Mouse (Mus musculus): ENCODE results near the gene Hist1h3d.
"Not testable (repeated sequence)": the region's sequence is repeated elsewhere in the genome, so short reads cannot be mapped to it uniquely, and the experiment has no call there.

The Hist1h3d gene

DNA sequence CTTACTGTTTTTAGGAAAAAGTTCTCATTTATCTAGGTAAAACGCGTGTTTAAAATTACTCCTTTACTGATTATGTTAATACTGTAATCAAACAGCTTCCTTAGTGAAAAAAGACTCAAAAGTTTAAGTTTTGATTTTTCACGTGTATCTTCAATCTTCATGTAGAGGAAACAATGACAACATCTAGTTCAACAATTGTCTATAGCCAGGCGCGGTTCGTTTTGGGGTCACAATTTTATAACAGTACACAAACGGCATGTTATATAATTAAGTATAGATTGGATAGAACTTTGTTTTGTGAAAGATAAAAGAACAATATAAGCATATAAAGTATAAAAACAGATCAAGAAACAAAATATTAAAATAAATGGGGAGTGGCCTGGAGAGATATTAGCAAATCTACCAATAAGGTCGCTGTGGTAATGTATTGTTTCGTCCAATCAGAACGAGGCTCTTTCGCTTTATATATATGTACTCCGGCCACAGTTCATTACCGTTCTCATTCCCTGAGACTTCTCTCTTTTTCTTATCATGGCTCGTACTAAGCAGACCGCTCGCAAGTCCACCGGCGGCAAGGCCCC is at the start of gene Hist1h3d:
Gene Hist1h3d (plus strand): TSS at position 493 of the 581 bp plus-strand sequence.
- peak; percentile 89 for DNase-seq

DNA sequence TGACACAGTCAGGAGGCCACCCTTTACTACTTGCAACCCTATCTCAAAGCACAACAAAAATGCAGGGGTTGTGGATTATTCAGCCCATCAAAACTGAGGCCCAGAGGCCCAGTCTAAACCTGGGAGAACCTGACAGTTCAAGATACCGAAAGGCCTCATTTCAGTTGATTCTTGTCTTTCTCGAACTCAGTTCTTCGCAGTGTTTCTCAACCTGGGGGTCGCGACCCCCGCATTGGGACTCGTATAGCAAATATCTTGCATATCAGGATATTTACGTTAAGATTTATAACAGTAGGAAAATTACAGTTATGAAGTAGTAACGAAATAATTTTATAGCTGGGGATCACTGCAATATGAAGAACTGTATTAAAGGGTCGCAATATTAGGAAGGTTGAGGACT is 49.7 kb upstream of the Hist1h3d start:
- DNase-seq, result peak; percentile 70

DNA sequence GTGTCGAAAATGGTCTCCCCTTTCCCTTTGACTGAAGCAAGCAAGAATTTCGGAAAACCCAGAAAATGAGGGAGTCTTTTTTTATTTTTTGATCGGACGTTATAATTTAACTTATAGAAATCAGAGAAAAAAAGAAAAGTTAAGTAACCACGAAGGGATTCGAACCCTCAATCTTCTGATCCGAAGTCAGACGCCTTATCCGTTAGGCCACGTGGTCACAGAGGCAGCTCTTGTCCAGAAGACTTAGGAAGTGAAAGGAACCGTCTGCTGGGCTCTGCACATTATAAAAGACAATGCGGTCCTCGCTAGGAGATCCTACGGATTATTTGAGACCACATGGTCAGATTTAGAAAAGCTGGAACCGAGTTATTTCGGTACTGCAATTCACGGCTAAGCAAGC is 49.3 kb upstream of the Hist1h3d start:
- peak; percentile 93 for DNase-seq

DNA sequence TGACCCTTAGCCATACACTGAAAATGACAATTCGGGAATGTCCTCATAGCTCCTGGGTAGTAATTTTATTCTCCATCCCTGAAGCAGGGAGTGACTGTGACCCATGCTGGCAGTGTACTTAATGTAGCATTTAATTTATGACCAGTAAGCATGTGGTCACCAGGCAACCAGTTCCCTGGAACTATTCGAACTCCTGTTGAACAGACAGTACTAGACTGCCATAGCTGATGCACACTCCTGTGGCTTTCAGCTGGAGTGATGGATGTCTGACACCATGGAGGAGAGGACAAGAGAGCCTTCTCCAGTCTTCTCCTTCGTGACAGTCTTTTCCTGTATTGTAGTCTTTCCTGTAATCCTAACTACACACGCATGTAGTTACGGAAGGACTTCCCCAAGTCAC is 46.6 kb upstream of the Hist1h3d start:
- DNase-seq, result no peak

DNA sequence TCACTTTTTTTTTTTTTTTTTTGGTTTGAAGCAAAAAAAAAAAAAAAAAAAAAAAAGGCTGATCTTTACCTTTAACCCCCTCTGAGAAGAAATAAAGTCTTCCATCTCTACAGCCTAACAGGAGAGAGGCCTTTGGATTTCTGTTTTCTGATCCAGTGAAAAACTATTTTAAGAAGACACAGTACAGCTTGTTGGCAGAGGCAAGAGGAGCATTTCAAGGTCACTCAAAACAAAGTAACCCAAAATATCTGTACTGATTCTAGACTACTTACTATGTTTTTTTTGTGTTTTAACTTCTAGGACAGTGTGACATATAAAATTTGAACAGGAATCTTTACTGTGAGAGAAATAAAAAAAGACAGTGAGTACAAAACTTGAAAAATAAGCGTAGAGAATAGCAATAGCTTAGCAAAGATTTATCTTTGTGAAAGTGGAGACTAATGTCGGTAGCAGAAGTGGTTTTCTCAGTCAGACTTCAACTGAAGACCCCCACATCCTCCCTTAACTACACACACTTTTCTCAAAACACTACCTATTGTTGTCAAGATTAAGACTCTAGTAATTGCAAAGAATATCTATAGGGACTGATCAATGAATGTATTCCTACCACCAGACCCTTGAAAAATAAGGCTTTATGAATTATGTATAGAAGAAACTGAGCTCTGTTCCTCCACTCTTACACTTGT is 45.9 kb upstream of the Hist1h3d start:
- DNase-seq, result no peak

DNA sequence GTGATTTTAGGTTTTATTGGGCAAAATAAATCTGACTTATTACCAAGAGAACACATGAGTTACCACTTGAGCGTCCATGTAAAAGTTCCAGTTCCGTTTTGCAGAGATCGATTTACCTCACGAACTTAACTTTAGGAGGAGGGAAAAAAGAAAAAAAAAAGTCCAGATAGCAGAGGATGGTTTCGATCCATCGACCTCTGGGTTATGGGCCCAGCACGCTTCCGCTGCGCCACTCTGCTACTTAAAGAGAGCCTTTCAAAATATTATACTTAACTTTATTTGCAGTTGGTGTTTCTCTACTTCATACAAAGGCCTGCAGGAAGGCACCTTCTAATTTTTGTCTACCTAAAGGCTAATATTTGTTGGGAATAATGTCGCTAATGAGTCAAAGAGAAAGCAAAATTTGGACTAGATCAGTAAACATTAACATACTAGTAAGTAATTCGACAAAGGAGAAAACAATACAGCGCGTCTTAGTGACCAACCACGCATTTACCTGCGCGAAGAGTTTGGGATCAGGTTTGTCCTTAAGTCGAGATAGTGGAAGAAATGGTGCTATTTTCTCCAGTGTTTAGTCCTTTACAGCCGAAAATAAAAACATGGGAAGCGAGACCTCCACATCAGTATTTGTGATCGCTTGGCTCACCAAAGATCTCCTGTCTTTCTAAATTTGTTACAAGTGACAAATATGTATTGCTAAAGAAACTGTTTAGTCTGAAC is 45.2 kb upstream of the Hist1h3d start:
- DNase-seq, result peak; percentile 70

DNA sequence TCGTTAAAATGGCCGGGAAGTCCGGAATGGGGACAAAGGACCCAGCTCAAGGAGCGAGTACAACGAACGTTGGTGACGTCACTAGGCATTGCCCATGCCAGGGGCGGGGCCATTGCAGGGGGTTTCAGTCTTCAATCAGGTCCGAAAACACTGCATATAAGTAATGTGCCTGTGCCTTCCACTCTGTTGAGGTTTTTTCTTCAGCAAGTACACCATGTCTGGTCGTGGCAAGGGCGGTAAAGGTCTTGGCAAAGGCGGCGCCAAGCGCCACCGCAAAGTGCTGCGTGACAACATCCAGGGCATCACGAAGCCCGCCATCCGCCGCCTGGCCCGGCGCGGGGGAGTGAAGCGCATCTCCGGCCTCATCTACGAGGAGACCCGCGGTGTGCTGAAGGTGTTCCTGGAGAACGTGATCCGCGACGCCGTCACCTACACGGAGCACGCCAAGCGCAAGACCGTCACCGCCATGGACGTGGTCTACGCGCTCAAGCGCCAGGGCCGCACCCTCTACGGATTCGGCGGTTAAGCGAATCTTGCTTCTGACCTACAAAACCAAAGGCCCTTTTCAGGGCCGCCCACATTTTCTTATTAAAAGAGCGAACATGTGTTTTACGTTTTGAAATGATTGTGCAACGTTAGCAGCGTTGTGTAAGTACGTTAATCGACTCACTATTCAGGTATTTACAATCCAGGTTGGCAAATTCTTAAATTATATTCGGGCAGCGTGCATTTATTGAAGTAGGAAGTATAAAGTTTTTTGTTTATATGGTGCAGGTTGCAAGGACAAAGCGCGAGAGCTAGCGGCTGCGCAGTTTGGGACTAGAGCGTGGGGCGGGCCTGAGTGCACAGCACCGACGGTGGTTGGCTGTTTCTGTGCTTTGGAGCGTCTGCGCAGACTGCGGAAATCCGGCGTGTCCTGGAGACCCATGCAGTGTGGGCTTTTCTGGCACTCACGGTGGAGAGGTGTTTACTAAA is 44.4 kb upstream of the Hist1h3d start, which contains the start of gene Hist1h4h:
Gene Hist1h4h (plus strand): TSS at position 150 of the 975 bp plus-strand sequence.
- peak; percentile 99 for DNase-seq

DNA sequence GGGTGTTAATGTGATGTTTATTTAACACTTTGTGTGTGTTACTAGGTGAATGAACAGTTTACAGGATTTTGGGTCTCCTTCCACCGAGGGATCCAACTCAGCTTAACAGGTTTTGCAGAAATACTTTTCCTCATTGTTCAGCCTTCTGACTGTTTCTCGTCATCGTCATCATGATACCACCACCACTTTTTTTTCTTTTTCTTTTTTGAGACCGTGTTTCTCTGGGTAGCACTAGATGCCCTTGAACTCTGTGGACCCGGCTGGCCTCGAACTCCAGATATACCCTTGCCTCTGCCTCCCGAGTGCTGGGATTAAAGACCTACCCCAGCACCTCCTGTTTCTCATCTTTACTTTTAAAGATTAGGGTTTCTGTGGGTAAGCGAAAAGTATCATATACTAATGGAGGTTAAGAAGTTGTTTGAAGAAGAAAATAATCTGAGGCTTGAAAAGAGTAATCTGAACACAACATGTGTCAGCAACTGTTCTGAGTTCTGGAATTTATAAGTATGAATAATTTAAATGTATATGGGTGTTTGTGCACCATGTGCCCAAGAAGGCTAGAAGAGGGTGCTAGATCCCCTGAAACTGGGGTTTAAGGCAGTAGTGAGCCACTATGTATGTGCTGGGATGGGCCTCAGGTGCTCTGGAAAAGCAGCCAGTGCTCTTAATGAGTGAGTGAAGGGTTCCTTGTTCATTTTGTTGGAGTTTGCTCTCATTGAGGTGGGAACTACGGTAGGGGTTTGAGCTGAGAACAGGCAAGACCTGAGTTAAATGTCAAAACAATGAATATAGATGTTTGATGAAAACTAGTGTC is 43.1 kb upstream of the Hist1h3d start:
- DNase-seq, result peak; percentile 46

DNA sequence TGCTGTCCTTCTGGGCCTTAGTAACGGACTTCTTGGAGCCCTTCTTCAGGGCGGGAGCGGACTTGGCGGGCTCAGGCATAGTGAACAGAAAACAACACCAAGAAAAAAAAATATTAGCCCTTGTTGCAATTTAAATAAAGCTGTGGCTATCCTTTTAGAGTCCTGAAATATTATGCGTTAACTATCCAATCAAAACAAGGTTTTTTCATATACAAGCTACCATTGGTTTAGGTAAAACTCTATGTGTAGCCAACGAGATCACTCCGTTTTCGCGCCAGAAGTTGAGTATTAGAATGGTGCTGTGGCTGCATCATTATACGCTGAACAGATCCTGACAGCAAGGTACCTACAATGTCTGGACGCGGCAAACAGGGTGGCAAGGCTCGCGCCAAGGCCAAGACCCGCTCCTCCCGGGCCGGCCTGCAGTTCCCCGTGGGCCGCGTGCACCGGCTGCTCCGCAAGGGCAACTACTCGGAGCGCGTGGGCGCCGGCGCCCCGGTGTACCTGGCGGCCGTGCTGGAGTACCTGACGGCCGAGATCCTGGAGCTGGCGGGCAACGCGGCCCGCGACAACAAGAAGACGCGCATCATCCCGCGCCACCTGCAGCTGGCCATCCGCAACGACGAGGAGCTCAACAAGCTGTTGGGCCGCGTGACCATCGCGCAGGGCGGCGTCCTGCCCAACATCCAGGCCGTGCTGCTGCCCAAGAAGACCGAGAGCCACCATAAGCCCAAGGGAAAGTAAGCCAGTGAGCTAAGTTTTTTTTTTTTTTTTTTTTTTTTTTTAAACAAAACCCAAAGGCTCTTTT is 41.8 kb upstream of the Hist1h3d start, which contains the start of gene Hist1h2af:
Gene Hist1h2af (plus strand): TSS at position 347 of the 808 bp plus-strand sequence.
- peak; percentile 94 for DNase-seq

DNA sequence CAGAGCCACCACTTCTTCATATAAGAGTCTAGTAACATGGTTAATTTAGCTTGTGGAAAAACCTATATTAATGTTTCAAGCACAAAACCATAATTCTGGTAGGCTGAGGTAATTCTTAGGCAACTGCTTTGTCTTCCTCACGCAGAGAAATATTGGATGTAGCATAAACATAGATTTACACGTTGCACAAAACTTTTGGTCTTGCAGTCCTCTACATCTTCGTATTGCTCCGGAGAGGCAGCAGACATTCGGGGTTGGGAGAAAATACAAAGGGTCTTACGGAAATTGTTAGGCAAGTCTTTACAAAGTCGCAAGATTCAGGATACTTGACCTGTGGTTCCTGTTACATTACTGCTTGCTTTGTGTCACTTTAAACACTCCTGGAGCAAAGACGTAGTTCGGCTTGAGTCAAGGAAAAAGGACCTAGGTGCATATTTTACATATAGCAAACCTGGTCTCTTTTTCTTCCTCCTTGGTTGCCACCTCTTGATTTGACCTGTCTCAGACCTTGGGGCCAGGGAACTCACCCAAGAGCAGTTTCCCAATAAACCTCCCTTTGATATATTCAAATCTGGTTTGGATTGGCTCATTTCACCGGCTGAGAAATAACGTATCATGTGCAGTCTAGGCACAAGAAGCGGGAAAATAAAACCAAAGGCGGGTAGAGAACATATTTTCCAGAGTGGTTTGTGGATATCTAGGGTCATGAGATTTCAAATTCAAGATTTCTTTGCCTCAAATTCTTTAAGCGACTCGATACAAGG is 41.0 kb upstream of the Hist1h3d start:
- DNase-seq, result no peak

DNA sequence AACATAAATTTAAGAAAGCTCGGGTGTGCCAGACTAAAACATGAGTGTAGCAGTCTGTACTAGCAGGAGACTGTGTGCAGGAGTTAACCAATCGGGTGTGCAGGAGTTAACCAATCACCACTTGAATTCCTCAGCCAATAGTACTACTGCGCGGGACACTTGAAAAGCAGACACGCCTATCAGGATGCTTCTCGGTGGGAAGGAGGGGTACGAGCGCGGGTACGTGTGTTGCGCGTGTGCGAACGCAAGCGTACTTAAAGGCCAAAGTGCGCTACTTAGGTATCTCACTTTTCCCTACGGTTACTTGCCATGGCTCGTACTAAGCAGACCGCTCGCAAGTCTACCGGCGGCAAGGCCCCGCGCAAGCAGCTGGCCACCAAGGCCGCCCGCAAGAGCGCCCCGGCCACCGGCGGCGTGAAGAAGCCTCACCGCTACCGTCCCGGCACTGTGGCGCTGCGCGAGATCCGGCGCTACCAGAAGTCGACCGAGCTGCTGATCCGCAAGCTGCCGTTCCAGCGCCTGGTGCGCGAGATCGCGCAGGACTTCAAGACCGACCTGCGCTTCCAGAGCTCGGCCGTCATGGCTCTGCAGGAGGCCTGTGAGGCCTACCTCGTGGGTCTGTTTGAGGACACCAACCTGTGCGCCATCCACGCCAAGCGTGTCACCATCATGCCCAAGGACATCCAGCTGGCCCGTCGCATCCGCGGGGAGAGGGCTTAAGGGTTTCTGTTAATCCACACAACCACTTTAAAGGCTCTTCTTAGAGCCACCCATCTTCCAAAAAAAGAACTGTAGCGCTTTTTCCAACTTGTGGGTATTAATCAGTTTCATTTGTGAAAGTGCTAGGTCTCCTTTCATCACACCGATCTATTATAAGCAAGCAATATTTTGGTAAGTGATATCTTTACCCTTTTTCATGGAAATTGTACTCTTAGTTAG is 40.2 kb upstream of the Hist1h3d start, which contains the start of gene Hist1h3g:
Gene Hist1h3g (plus strand): TSS at position 286 of the 939 bp plus-strand sequence.
- peak; percentile 96 for DNase-seq

DNA sequence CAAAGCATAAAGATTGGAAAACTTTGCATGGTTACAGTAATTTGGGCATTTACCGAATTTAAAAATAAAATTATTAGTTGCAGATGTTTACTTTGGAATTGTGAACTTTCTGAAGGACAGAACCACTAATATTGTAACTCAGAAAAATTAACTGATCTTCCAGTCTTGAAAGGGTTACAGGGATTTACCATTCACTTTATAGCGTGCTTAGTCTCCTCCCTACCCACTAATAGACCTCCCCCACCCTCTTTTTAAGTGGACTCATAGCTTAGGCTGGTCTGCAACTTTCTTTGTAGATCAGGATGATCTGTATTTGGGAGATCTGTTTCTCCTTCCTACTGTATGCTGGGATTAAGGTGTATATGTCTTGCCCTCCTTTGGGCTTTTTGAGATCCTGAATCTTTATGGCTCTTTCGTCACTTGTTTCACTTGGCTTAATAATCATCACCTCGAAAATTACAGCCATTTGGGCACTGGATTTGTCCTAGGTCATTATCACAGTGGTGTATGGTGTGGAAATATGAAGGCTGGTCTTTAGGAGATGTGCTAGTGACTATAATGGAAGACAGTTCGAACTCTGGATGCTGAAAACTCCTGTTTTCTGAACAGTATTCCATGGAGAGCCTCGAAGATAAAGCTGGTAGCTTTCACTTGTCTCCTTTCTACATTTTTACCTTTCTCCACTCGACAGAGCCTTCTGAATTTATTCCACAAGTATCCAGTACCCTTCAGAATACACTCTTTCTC is 39.3 kb upstream of the Hist1h3d start:
- DNase-seq, result peak; percentile 50

DNA sequence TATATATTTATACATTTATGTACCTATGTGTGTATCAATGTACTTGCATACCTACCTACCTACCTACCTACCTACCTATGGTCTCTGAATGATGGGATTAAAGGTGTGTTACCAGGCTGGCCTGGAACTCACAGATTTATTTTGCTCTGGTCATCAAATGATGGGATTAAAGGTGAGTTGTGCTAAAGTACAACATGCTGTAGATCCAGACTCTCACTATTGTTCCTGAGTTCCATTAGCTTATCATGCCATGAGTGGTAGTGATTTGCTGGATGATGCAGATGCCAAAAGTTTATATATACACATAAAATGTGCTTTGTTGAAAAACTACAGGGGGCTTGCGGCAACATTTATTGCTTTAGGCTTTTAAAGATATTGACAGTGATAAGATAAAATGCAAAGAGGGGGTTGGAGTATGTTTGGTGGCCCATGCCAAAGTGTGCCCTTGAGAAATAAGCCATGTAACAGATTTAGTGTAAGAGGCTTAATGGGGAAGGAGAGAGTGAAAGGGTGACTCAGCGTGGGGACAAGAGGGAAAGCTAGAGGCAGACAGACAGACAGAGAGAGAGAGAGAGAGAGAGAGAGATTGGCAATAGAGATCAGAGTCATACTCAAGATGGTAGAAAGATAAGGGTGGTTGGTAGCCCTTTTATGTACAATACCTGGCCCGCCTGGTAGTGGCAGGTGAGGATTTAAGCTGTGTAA is 38.4 kb upstream of the Hist1h3d start:
- no peak for DNase-seq

DNA sequence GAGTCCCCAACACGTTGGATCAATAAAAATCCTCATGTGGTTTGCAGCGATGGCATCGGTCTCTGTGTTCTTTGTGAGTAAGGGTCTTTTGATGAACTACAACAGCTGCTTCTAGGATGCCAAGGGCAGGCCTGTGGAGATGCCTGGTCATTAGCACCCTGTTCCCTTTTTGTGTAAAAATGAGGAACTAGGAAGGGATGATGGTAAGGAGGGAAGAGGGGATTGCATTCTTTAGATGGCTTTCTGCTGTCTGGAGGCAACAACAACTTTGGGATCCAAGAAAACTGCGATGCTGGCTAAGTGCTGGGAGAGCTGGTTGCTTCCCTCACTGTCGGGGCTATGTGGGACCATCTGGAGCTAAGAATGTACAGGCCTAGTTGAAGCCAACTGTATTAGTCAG is 37.3 kb upstream of the Hist1h3d start:
- no peak for DNase-seq

DNA sequence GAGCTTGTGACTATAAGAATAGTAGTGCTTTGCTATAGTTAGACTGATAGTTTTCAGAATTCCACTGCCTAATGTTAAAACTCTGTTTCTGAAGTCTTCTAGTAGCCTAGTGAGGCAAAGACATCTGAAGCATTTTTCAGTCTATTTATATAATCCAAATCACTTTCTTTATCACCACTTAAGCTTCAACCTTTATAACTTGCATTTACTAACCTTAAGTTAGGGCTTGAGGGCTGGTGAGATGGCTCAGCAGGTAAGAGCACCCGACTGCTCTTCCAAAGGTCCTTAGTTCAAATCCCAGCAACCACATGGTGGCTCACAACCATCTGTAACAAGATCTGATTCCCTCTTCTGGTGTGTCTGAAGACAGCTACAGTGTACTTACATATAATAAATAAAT is 35.7 kb upstream of the Hist1h3d start:
- DNase-seq, result not testable (repeated sequence)

DNA sequence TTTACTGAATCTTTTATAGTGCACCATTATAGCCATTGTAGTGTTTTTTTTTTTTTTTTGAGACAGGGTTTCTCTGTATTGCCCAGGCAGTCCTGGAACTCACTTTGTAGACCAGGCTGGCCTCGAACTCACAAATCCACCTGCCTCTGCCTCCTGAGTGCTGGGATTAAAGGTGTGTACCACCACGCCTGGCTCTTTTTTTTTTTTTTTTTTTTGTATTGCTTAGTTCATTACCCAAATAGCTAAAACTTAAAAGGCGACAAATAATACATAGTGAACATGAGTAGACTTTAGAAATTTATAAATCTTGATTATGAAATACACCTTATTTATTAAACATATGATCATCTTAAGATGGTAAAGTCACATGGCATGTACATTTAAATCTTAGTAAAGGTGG is 34.1 kb upstream of the Hist1h3d start:
- DNase-seq, result no peak

DNA sequence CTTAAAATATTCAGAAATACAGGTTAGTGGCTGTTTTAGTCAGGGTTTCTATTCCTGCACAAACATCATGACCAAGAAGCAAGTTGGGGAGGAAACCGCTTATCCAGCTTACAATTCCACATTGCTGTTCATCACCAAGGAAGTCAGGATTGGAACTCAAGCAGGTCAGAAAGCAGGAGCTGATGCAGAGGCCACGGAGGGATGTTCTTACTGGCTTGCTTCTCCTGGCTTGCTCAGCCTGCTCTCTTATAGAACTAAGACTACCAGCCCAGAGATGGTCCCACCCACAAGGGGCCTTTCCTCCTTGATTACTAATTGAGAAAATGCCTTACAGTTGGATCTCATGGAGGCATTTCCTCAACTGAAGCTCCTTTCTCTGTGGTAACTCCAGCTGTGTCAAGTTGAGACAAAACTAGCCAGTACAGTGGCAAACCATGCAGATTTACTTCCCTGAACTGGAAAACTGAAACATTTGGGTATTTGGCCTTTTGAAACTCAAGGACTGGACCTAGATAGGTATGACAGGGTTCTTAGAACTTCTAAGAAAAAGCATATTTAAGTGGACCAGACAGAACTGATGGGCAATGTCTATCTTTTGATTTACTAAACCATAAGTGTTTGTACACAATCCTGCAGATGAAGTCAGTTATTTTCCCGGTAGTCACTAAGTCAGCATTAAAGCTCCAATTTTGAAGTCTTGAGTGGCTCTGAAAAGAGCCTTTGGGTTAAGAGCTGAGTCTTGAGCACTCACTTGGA is 33.2 kb upstream of the Hist1h3d start:
- not testable (repeated sequence) for DNase-seq

Data from embryo, embryonic 11 days (tissue).